Mouse (Mus musculus) limb, embryonic 11.5 days (tissue): ENCODE measurements around the gene Zbtb20. TPM values are rescaled to one million over a fixed set of nuclear protein-coding genes. Genes with fewer than 3 reads are reported as not detected.

Source experiments
- ATAC-seq: fragments of 200-750 bp; cut with Nextera tagmentation; 2 replicates; pipeline ENCODE4 v1.8.0; 2017; ENCODE audit warnings: low read depth; ENCODE audit not compliant: insufficient number of reproducible peaks, low FRiP score, low TSS enrichment
- DNase-seq: peaks from one replicate; pipeline ENCODE4 v3.0.0-alpha.2; 2015; ENCODE audit warnings: low spot score
- H3K27ac ChIP-seq: fragments of 300-500 bp; sonication (generic); replicated peaks from 2 replicates; pipeline ENCODE4 v1.5.1; 2014; ENCODE audit warnings: low read depth, mild to moderate bottlenecking, low read length
- H3K27me3 ChIP-seq: fragments of 300-500 bp; sonication (generic); 2 replicates; pipeline ENCODE4 v1.6.1; 2014; ENCODE audit warnings: mild to moderate bottlenecking, low read length, mixed read lengths; ENCODE audit not compliant: control insufficient read depth, insufficient read depth
- H3K36me3 ChIP-seq: fragments of 300-500 bp; sonication (generic); 2 replicates; pipeline ENCODE4 v1.6.1; 2014; ENCODE audit warnings: mild to moderate bottlenecking, low read length, moderate library complexity, mixed read lengths; ENCODE audit not compliant: control insufficient read depth, insufficient read depth
- H3K4me1 ChIP-seq: fragments of 300-500 bp; sonication (generic); 2 replicates; pipeline ENCODE4 v1.6.1; 2014; ENCODE audit warnings: low read length, mixed read lengths; ENCODE audit not compliant: control insufficient read depth, insufficient read depth
- H3K4me2 ChIP-seq: fragments of 300-500 bp; sonication (generic); 2 replicates; pipeline ENCODE4 v1.6.1; 2014; ENCODE audit warnings: low read depth, mild to moderate bottlenecking, moderate library complexity; ENCODE audit not compliant: severe bottlenecking
- H3K4me3 ChIP-seq: fragments of 300-500 bp; sonication (generic); 2 replicates; pipeline ENCODE4 v1.5.1; 2014; ENCODE audit warnings: low read depth, low read length
- H3K9ac ChIP-seq: fragments of 300-500 bp; sonication (generic); 2 replicates; pipeline ENCODE4 v1.6.1; 2014; ENCODE audit warnings: mild to moderate bottlenecking, low read length
- H3K9me3 ChIP-seq: fragments of 300-500 bp; sonication (generic); 2 replicates; pipeline ENCODE4 v1.6.1; 2016; ENCODE audit warnings: low read length; ENCODE audit not compliant: control insufficient read depth
- WGBS: fragments of 180-500 bp; shearing (Covaris S2); extraction: QIAGEN DNeasy Blood & Tissue Kit; methylation state at CpG from one replicate; pipeline ENCODE4 v1.1.7; 2014; 5-methylcytosine and 5-hydroxymethylcytosine counted together
- polyA plus RNA-seq: library from polyadenylated mRNA; unstranded; fragments of >200 nt; fragmentation: Nextera tagmentation; extraction: Ambion mirVana; gene quantifications from 2 replicates; pipeline ENCODE4 v1.2.1, GENCODE M21; 2014

The Zbtb20 gene
- polyA plus RNA-seq, 1 experiment from 2014 or later, result 12.9 TPM

DNA sequence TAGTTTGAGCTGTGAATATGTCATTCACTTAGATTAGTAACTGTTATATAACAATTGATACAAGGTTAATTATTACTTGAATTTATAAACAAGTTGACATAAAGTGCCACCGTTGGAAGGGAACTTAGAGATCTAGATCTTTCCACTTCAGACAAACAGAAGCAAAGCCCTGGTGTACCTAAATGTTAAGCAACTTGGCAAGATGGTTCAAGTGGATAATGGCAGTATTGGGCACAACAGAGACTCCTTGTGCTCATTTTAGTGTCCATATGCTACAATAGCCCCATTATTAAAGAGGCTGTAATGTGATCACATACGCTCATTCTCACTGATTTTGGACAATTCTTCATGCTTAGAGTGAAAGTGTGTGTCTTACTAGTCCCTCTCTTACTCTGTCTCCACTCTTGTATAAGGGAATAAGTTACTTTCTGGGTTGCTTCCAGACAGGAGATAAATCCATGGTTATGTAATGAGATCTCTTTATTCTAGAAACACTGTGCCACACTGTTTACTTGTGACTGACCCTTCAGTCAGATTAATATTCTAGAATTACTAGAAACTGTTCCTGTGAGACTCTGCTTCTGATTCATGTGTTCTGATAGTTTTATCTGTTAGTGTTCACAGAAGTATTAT is 293.7 kb downstream of the Zbtb20 start:
- H3K36me3 ChIP-seq, result no peaks in the 10 kb centered on the region
- H3K4me3 ChIP-seq, result no peak overlapping the region
- H3K27me3 ChIP-seq, result no peaks in the 10 kb centered on the region
- no peak overlapping the region for H3K9ac ChIP-seq
- no peak overlapping the region for H3K27ac ChIP-seq
- H3K4me1 ChIP-seq, result no peaks in the 10 kb centered on the region
- ATAC-seq (no peak), DNase-seq (no peak)
- H3K9me3 ChIP-seq, result no peaks in the 10 kb centered on the region
- 90% methylated on average over 2 of the region's 2 CpGs for WGBS
- no peak overlapping the region for H3K4me2 ChIP-seq

DNA sequence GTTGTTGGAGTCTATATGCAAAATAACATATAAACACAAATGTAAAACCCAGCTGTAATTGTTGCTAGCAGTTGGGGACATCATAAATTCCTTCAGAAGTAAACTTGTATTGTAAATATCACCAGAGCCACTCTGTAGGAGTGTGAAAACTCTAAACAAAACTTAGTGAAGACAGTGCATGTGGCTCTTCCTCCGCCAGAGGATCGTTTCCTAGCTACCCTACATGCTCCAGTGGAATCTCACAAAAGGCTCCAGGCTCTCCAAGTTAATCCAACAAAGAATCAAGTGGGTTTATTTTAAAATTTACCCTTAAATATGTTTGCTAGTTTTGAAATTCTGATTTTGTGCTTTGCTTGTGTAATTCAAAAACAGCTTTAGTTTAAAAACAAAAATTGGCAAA is 296.5 kb downstream of the Zbtb20 start:
- no peaks in the 10 kb centered on the region for H3K36me3 ChIP-seq
- no peak overlapping the region for H3K27ac ChIP-seq
- H3K9me3 ChIP-seq, result no peaks in the 10 kb centered on the region
- H3K4me2 ChIP-seq, result no peak overlapping the region
- no peak overlapping the region for H3K4me3 ChIP-seq
- DNase-seq (no peak), ATAC-seq (no peak)
- no peaks in the 10 kb centered on the region for H3K27me3 ChIP-seq
- 59% methylated on average over 2 of the region's 2 CpGs for WGBS
- H3K4me1 ChIP-seq, result no peaks in the 10 kb centered on the region
- no peak overlapping the region for H3K9ac ChIP-seq

DNA sequence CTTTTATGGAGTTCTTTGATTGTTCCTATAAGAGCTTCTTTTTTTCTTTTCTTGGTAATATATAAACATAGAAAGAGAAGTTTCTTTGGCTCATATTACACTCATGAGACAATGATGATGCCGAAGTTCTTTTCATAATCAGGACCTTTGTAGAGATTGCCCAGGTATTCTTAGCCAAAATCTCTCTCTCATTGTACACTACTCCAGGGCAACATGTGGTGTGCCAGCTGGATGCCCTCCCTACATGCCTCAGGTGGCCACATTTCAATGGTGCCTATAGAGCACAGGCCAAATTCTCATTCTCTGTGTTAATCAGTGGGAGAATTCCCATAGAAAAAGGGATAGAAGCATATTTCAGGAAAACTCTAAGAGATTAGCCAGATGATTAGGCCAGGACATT is 297.2 kb downstream of the Zbtb20 start:
- no peaks in the 10 kb centered on the region for H3K27me3 ChIP-seq
- H3K9ac ChIP-seq, result no peak overlapping the region
- no peak overlapping the region for H3K27ac ChIP-seq
- no peaks in the 10 kb centered on the region for H3K4me1 ChIP-seq
- no peak overlapping the region for H3K4me2 ChIP-seq
- DNase-seq (no peak), ATAC-seq (no peak)
- WGBS, result 93% methylated on average over 1 of the region's 1 CpGs
- no peak overlapping the region for H3K4me3 ChIP-seq
- H3K36me3 ChIP-seq, result no peaks in the 10 kb centered on the region
- no peaks in the 10 kb centered on the region for H3K9me3 ChIP-seq

DNA sequence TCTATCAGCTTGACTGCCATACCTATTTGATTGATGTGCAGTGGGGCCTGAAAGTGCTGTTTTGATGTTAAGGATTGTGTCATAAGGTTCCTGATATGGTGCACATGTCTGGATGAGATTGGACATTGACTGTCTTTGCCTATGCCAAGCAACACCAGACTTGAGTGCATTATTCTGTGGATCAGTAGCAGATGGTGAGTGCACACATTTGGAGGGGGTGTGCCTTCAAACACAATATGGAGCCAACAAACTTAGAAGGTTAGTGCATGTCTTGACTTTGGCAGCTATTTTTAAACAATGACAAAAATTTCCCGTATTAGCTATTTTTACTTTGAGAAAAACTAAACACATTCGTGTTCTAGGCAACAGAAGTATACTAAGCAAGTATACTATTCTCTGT is 299.1 kb downstream of the Zbtb20 start:
- ATAC-seq, result no peak
- H3K4me3 ChIP-seq, result no peak overlapping the region
- H3K36me3 ChIP-seq, result no peaks in the 10 kb centered on the region
- 87% methylated on average over 2 of the region's 2 CpGs for WGBS
- no peaks in the 10 kb centered on the region for H3K9me3 ChIP-seq
- no peak overlapping the region for H3K9ac ChIP-seq
- DNase-seq, result no peak
- no peak overlapping the region for H3K27ac ChIP-seq
- no peaks in the 10 kb centered on the region for H3K27me3 ChIP-seq
- no peaks in the 10 kb centered on the region for H3K4me1 ChIP-seq
- H3K4me2 ChIP-seq, result no peak overlapping the region

DNA sequence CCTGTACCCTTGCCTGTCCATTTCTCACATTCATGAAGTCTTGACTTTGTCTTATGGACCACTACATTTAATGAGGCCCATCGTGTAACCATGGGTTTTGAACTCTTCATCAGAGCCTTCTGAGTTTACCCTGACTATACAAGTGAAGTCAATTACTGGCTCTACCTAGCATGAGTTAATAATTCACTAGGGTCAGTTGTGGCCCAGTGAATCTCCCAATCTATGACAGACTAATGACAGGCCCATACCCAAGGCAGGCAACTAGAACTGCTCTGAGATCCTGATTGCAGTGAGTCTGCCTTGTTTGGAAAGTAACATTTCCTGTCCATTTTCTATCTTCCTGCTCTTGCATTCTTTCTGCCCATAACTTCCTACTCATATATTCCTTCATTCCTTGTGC is 305.4 kb downstream of the Zbtb20 start:
- H3K36me3 ChIP-seq, result no peaks in the 10 kb centered on the region
- H3K9ac ChIP-seq, result no peak overlapping the region
- H3K4me2 ChIP-seq, result no peak overlapping the region
- no peaks in the 10 kb centered on the region for H3K9me3 ChIP-seq
- no peak overlapping the region for H3K27ac ChIP-seq
- 91% methylated on average over 1 of the region's 1 CpGs for WGBS
- ATAC-seq (no peak), DNase-seq (no peak)
- no peaks in the 10 kb centered on the region for H3K4me1 ChIP-seq
- H3K27me3 ChIP-seq, result no peaks in the 10 kb centered on the region
- H3K4me3 ChIP-seq, result no peak overlapping the region

DNA sequence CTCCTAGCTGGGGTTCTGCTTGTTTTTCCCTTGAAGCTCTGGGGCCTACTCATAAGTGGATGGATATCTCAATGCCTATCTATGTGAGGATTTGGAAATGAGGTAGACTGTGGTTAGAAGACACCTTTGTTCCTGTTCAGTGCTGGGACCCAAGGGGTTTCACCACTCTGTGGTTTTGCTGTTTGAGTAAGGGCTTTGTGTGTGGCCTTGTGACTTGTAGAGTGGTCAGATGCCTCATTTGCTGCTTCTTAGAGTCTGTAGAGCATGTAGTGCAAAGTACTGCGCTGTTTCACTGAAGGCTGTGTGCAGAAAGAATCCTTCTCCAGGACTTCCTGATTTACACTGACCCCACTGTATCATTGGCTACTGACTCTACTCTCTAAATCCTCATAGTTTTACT is 314.7 kb downstream of the Zbtb20 start:
- no peaks in the 10 kb centered on the region for H3K36me3 ChIP-seq
- no peaks in the 10 kb centered on the region for H3K27me3 ChIP-seq
- no peak for ATAC-seq
- no peak overlapping the region for H3K4me3 ChIP-seq
- no peak overlapping the region for H3K27ac ChIP-seq
- no peaks in the 10 kb centered on the region for H3K4me1 ChIP-seq
- H3K9me3 ChIP-seq, result no peaks in the 10 kb centered on the region
- no peak overlapping the region for H3K4me2 ChIP-seq
- 97% methylated on average over 1 of the region's 1 CpGs for WGBS
- no peak overlapping the region for H3K9ac ChIP-seq
- DNase-seq, result no peak

DNA sequence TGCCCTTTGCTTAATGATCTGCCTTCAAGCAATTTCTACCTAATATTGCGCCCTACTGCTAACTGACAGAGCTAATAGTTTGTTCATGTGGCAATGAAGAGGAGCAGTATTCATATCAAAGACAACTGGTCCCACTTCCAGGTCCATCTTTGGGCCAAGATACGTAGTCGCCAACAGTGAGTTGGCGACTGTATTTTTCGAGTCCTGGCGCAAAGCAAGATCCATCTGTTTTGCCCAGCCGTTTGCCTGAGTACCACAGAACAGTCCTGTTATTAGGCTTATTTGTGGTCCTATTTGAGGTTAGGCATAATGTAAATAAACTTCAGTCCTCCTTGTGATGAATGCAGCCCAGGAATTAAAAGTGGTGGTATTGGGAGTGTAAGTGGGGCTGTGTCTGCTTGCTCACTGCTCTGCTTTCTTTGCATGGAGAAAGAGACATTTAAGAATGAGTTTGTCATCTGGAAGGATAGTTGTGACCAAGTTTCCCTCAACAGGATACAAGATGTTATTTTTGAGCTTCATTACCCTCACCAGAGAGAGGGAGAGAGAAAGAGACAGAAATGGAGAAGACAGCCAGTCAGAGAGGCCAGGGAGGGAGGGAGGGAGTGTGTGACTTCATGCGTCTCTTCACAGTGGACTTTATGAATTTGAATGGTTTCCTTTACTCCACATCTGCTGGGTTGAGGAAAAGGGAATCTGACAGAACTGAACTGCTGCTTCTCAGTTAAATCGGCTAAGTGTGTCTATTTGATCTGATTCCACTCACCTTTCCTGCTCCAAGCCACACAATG is 315.6 kb downstream of the Zbtb20 start:
- H3K9me3 ChIP-seq, result no peaks in the 10 kb centered on the region
- no peaks in the 10 kb centered on the region for H3K4me1 ChIP-seq
- WGBS, result 85% methylated on average over 9 of the region's 9 CpGs
- no peak overlapping the region for H3K4me3 ChIP-seq
- no peaks in the 10 kb centered on the region for H3K36me3 ChIP-seq
- H3K27me3 ChIP-seq, result no peaks in the 10 kb centered on the region
- H3K9ac ChIP-seq, result no peak overlapping the region
- H3K4me2 ChIP-seq, result no peak overlapping the region
- ATAC-seq (no peak), DNase-seq (no peak)
- H3K27ac ChIP-seq, result no peak overlapping the region

DNA sequence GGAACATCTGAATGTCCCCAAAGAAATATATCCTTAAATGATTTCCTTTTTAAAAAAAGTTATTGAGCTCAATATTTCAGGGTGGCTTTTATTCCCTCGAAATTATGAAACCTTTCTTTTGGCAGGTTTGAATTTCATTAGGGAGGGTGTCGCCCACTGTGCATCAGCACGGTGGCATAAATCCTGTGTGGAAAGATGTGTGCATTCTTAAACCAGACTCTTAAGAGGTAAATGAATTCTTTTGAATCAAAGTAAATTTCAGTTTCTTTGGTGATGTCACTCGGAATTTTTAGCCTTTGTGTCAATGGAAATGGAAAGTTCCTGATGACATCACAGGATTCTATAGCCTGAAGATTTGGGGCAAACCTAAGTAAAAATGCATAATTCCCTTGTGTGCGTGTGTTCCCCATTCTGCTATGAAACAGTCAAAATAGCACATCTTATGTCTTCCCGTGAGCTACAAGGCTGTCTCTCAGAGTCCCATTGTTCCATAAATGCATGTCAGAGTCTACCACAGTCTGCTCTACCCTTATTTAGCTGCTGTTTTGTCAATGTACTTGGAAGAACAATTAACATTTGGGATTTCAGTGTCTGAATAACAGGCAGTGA is 318.1 kb downstream of the Zbtb20 start:
- Histone ChIP-seq H3K36me3 (no peaks in the 10 kb centered on the region), H3K27me3 (no peaks in the 10 kb centered on the region), H3K9ac (no peak overlapping the region), H3K27ac (no peak overlapping the region), H3K4me3 (no peak overlapping the region), H3K9me3 (no peaks in the 10 kb centered on the region), H3K4me1 (no peaks in the 10 kb centered on the region), H3K4me2 (no peak overlapping the region)
- ATAC-seq (no peak), DNase-seq (no peak)
- 87% methylated on average over 6 of the region's 6 CpGs for WGBS
